Mouse (Mus musculus) kidney, adult 2 months (tissue): Measurements from ENCODE around the gene Rptor.

Source experiments
- CTCF ChIP-seq: fragments of 200-500 bp; conservative IDR thresholded peaks from 2 replicates; pipeline ENCODE4 v1.5.1; 2011; ENCODE audit warnings: low read depth, mild to moderate bottlenecking, control low read depth, low read length, moderate library complexity, mixed read lengths; ENCODE audit not compliant: insufficient read depth, insufficient read length
- POLR2A ChIP-seq: fragments of 200-500 bp; IDR thresholded peaks from one replicate; pipeline ENCODE4 v1.6.1; 2011; ENCODE audit warnings: low read depth, low read length, control low read depth

- TF ChIP-seq CTCF (no peak), POLR2A (no peak)
These were observed 28.6 kb downstream of the Rptor start for GRCm38 (mm10) chr11:119631222-119631870.
